Mouse (Mus musculus) heart, adult 2 months (tissue): ENCODE measurements at regions not wholly inside any gene's neighbourhood (a gene's known extent, or its start where the extent isn't known, plus 50 kb on each side); places are given as distances from the start of the nearest gene placed in this dataset.

Experiments used
- CTCF ChIP-seq: fragments of 200-600 bp; IDR thresholded peaks from 2 replicates; pipeline ENCODE4 v1.8.1; 2022; ENCODE audit warnings: antibody characterized with exemption, mild to moderate bottlenecking, moderate library complexity
- POLR2A ChIP-seq: fragments of 200-500 bp; IDR thresholded peaks from 2 replicates; pipeline ENCODE4 v1.6.1; 2011; ENCODE audit warnings: mild to moderate bottlenecking, low read depth, low read length, control low read depth; ENCODE audit not compliant: insufficient read depth

- TF ChIP-seq POLR2A, result no peak
- no peak for TF ChIP-seq CTCF
Observed at GRCm38 (mm10) chr3:134033862-134034261, 202.4 kb upstream of the Cxxc4 start.
